Mouse (Mus musculus) c-Kit-positive CD71-positive TER-119-negative erythroid progenitor cells, embryonic 14.5 days (primary cell): ENCODE results near the gene Adap1.
A peak's percentile ranks its signal among the peaks of the same experiment; 100 is the strongest.

Source experiments
- DNase-seq: peaks from one replicate; pipeline ENCODE4 v3.0.0-alpha.2; 2013; ENCODE audit warnings: low read depth

Adap1 gene

DNA sequence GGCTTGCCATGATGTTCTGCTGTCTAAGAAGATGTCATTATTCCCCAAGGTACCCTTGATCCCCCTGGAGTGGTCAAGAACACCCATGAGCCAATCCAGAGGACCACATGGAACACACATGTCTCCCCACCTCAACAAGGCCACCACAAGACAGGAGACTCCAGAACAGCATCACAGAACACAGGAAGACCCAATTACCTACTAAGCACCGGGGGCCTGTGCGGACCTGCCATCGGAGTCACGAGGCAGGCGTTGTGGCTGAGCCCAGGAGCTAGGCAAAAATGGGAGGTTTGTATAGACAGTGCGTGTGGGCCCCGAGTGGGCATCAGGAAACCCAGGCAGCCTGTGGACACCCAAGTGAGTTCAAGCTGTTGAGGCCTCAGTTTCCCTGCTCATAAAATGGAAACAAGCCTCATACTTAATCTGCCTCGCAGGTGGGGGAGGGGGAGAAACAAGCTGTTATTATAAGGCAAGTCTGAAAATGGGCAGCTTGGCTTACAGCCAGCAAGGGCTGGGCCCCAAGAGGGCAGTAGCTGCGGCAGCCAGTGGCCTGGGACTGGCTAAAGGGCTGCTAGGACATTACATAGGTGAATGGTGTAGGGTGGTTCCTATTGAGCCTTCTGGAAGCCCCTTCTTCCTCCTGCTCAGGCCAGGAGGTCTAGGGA, 2.0 kb downstream of the Adap1 start:
- DNase-seq = no peak

- DNase-seq = no peak
These were observed 4.1 kb downstream of the Adap1 start for GRCm38 (mm10) chr5:139321331-139321730.

DNA sequence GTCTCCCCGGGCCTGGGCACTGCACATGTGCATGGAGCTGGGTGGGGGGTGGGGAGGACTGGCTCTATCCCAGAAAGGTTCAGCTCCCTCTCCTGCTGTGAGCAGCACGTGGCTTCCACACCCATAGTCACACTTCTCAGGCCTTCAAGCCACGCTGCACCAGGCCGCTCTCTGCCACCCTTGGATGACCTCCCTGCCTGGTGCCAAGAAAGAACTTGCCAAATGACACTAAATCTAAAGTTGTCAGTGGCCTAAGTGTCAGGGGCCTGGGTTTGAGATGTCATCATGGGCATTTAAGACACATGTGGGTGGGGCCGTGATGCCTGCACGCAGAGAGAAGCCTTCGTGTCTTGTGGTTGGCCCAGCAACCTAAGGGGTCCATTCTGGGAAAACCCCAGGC, 5.0 kb downstream of the Adap1 start:
- no peak for DNase-seq

DNA sequence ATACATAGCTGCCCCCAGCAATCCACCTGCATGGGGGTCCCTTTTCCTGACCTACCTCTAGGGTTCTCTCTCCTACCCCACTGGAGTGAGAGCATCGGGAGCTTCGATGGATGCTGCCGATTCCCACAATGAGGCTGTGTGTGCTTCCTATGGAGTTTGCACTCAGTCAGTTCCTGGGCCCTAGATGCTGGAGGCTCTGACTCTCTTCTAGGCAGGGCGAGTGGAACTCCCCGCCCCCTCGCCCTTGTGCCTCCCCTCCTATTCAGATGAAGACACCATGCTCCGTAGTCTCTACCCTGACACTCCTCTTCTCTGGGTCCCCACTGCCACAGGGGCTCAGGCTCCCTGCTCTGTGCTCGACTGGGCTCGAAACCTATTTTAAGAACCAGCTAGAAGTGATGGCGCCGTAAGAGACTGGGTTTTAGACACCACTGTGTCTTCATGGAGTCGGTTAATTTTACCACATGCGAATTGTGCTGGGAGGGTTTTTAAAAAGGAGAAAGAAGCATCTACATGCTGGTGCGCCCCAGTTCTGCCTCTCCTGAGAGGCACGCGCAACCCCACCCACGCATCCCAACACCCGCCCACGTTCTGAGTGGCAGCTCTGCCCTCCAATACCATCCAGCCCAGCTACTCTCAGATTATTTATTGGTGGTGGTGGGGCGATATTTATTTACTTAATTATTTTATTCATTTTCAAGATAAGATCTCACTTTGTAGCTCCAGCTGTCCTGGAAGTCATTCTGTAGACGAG, 7.5 kb downstream of the Adap1 start:
- DNase-seq = no peak

- DNase-seq = no peak
These were observed 8.3 kb downstream of the Adap1 start for GRCm38 (mm10) chr5:139316982-139317675.

- no peak for DNase-seq
These were observed 10.3 kb downstream of the Adap1 start for GRCm38 (mm10) chr5:139314941-139315642.

DNA sequence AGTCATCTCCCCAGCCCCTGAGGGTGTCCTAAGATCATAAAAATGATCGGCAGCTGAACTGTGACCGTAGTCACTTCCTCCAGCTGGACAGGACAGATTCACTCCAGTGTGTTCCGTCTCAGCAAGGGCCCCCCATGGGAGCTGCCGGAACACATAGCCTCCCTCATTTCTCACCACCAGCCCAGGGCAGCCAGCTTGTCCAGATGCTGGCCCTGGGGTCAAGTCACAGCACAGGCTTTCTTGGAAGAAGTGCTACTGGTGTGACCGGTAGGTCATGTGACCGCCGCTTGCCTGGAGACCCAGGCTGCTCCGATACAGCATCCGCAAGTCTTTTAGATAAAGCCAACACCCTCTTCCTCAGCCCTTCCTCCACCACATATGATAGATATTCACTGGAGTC, 11.9 kb downstream of the Adap1 start:
- DNase-seq = no peak

GRCm38 (mm10) chr5:139311822-139312221, 13.6 kb downstream of the Adap1 start:
- no peak for DNase-seq

DNA sequence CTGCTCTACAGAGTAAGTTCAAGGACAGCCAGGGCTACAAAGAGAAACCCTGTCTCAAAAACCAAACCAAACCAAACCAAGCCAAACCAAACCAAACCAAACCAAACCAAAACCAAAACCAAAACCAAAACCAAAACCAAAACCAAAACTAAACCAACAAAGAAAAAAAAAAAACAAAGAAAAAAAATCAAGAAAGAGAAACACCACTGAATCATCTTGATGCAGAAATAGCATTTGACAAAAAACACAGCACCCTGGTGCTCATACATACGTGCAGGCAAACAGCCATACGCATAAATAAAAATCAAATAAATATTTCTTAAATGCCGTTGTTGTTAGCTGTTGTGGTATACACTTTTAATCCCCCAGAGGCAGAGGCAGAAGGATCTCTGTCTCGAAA, 14.9 kb downstream of the Adap1 start:
- DNase-seq = no peak

GRCm38 (mm10) chr5:139309946-139310345, 15.5 kb downstream of the Adap1 start:
- no peak for DNase-seq

DNA sequence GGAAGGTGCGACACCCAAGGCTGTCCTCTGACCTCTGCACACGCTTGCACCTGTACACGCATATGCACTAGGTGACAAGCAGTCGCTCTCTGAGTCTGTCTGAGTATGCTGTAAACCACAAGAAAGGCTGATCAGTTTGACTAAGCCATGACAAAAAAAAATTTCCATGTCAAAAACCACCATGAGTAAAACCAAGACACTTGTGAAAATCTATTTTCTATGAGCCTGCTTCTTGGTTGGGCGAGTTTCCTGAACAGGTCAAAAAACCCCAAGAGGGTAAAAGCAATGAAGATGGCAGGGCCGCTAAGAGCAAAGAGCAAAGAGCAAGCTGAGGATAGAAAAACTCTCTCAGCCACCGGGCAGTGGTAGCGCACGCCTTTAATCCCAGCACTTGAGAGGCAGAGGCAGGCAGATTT, 21.8 kb downstream of the Adap1 start:
- no peak for DNase-seq

DNA sequence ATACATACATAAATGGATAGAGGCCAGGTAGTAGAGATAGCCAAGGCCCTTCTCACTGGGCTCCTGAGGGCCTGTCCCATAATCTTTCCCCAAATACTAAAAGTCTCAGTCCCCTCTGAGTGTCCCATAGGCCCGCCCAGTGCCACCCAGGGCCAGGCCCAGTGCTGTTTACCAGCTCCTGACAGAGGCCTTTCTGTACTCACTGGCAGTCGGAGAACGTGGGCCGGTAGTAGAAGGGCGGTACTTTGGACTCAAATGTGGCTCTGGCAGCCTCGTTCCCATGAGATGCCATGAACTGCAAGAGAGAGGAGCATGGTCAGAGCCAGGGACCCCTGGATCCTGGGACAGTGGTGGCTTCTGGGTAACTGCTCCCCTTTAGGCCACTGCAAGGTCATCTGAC, 23.3 kb downstream of the Adap1 start:
- DNase-seq = no peak

- no peak for DNase-seq
These were observed 27.7 kb downstream of the Adap1 start for GRCm38 (mm10) chr5:139297745-139298144.

- DNase-seq = no peak
These were observed 28.3 kb downstream of the Adap1 start for GRCm38 (mm10) chr5:139297092-139297491.

GRCm38 (mm10) chr5:139294089-139294488, 31.3 kb downstream of the Adap1 start:
- DNase-seq = no peak

DNA sequence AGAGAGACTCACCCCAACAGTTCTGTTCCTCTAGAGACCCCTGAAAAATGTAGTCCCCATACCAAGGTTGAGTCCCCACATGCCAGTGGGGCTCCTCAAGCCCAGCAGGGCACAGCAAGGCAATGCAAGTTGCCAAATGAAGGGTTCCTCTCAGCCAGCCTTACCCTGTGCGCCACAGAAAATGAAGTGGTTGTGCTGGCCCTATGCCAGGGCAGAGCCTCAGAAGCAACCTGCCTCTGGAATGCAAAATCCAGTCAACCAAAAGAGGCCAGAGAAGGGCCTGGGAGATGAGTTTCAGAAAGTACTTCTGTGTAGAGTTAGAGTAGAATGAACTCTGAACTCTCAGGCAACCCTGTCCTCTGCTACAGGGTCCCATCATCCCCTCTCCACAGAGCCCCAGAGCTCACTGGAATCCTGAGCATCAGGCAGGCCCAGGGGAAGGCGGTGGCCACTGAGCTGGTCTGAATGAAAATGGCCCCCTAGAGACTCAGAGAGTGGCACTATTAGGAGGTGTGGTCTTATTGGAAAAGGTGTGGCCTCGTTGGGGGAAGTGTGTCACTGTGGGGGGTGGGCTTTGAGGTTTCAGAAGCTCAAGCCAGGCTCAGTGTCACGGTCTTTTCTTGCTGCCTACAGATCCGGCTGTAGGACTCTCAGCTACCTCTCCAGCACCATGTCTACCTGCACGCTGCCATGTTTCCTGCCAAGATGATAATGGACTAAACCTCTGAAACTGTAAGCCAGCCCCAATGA, 33.4 kb downstream of the Adap1 start:
- no peak for DNase-seq

- no peak for DNase-seq
These were observed 34.8 kb downstream of the Adap1 start for GRCm38 (mm10) chr5:139290467-139291259.

GRCm38 (mm10) chr5:139288591-139288990, 36.8 kb downstream of the Adap1 start:
- DNase-seq = no peak

DNA sequence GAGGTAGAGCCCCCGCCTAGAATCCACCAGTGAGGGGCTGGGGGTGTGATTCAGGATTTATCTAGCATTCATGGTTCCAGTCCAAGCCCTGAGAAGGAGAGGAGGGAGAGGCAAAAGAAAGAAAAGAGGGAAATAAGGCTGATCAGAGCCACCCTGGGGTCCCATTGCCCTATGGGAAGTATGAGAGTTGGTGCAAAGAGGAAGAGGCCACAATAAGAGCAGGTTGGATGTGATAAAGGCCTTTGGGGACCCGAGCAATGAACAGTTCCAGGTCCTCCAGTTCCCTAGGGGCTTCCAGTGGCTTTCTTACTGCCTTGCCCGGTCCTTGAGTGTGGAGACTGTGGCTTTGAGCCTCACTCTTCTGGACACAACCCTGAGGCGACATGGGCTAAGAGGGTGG, 37.6 kb downstream of the Adap1 start:
- no peak for DNase-seq

- DNase-seq = peak; percentile 51
These were observed 38.3 kb downstream of the Adap1 start for GRCm38 (mm10) chr5:139287099-139287498.
